Mouse (Mus musculus) erythroblast, embryonic 14.5 days (primary cell): ENCODE results near the gene Agk.

ENCODE experiments used
- GATA1 ChIP-seq: IDR thresholded peaks from 2 replicates; pipeline ENCODE4 v1.6.1; 2012; ENCODE audit warnings: low read length, inconsistent platforms, mixed read lengths
- TAL1 ChIP-seq: IDR thresholded peaks from 3 replicates; pipeline ENCODE4 v1.6.1; 2012; ENCODE audit warnings: low read length, inconsistent platforms, mixed read lengths

- TF ChIP-seq GATA1 (no peak), TAL1 (no peak)
Observed at GRCm38 (mm10) chr6:40393213-40393612, 68.2 kb downstream of the Agk start.
